Mouse (Mus musculus): ENCODE measurements around the gene Spopl. TPM values are rescaled to one million over a fixed set of nuclear protein-coding genes. Genes with fewer than 3 reads are reported as not detected.
"Not testable (repeated sequence)": the region's sequence is repeated elsewhere in the genome, so short reads cannot be mapped to it uniquely, and the experiment has no call there.

Spopl gene
- polyA plus RNA-seq, 1 experiment from 2014 or later = 8.5 TPM

GRCm38 (mm10) chr2:23547220-23547619, 24.7 kb downstream of the Spopl start:
- Histone ChIP-seq H3K9ac (no peak overlapping the region), H3K27me3 (no peaks in the 10 kb centered on the region), H3K4me1 (replicated peaks) (peaks cover 9% of the 10 kb centered on the region; the same call in 1 of the 2 replicates), H3K27ac (replicated peaks) (no peak overlapping the region), H3K4me3 (no peak overlapping the region), H3K4me2 (no peak overlapping the region), H3K9me3 (no peaks in the 10 kb centered on the region), H3K36me3 (no peaks in the 10 kb centered on the region)
- WGBS = 100% methylated on average over 1 of the region's 1 CpGs
- no peak for ATAC-seq (ENCODE audit: low read depth)

- Histone ChIP-seq H3K4me2 (no peak overlapping the region), H3K4me1 (replicated peaks) (no peaks in the 10 kb centered on the region), H3K27ac (replicated peaks) (no peak overlapping the region), H3K27me3 (no peaks in the 10 kb centered on the region), H3K4me3 (no peak overlapping the region), H3K9ac (no peak overlapping the region), H3K36me3 (peaks cover 7% of the 10 kb centered on the region; the same call in 1 of the 2 replicates), H3K9me3 (no peaks in the 10 kb centered on the region)
- WGBS = 89% methylated on average over 4 of the region's 4 CpGs
- ATAC-seq (ENCODE audit: low read depth) = no peak
Observed at GRCm38 (mm10) chr2:23539967-23540366, 31.9 kb downstream of the Spopl start.

GRCm38 (mm10) chr2:23527717-23528116, 44.2 kb downstream of the Spopl start:
- ATAC-seq (ENCODE audit: low read depth) = not testable (repeated sequence)
- 96% methylated on average over 2 of the region's 2 CpGs for WGBS

GRCm38 (mm10) chr2:23505141-23505540, 66.8 kb downstream of the Spopl start:
- H3K27me3 ChIP-seq = no peaks in the 10 kb centered on the region
- WGBS = 96% methylated on average over 3 of the region's 3 CpGs
- peaks cover 18% of the 10 kb centered on the region for H3K36me3 ChIP-seq
- no peaks in the 10 kb centered on the region for H3K9me3 ChIP-seq
- H3K4me2 ChIP-seq = no peak overlapping the region
- H3K27ac ChIP-seq (replicated peaks) = no peak overlapping the region
- no peak overlapping the region for H3K4me3 ChIP-seq
- no peaks in the 10 kb centered on the region for H3K4me1 ChIP-seq (replicated peaks)
- H3K9ac ChIP-seq = no peak overlapping the region
- no peak for ATAC-seq (ENCODE audit: low read depth)

More at GRCm38 (mm10) chr2:23527717-23528116, 44.2 kb downstream of the Spopl start:
- not testable (repeated sequence) for H3K9me3 ChIP-seq; H3K27ac ChIP-seq (replicated peaks); H3K4me3 ChIP-seq; H3K4me2 ChIP-seq; H3K27me3 ChIP-seq; H3K4me1 ChIP-seq (replicated peaks); H3K9ac ChIP-seq
- H3K36me3 ChIP-seq = peaks cover 54% of the 10 kb centered on the region

- Histone ChIP-seq H3K27ac (replicated peaks) (no peak overlapping the region), H3K4me3 (no peak overlapping the region), H3K4me1 (replicated peaks) (no peaks in the 10 kb centered on the region), H3K4me2 (no peak overlapping the region), H3K27me3 (no peaks in the 10 kb centered on the region), H3K9me3 (no peaks in the 10 kb centered on the region), H3K9ac (no peak overlapping the region), H3K36me3 (no peaks in the 10 kb centered on the region)
- WGBS = 76% methylated on average over 1 of the region's 1 CpGs
- no peak for ATAC-seq (ENCODE audit: low read depth)
Observed at GRCm38 (mm10) chr2:23481715-23482114, 90.2 kb downstream of the Spopl start.

GRCm38 (mm10) chr2:23467471-23467870, 104.4 kb downstream of the Spopl start:
- 76% methylated on average over 1 of the region's 1 CpGs for WGBS
- H3K27ac ChIP-seq (replicated peaks) = no peak overlapping the region
- H3K36me3 ChIP-seq = no peaks in the 10 kb centered on the region
- H3K9ac ChIP-seq = no peak overlapping the region
- H3K4me2 ChIP-seq = no peak overlapping the region
- no peaks in the 10 kb centered on the region for H3K4me1 ChIP-seq (replicated peaks)
- H3K9me3 ChIP-seq = no peaks in the 10 kb centered on the region
- H3K4me3 ChIP-seq = no peak overlapping the region
- no peaks in the 10 kb centered on the region for H3K27me3 ChIP-seq
- no peak for ATAC-seq (ENCODE audit: low read depth)

- no peak overlapping the region for H3K9ac ChIP-seq
- H3K4me1 ChIP-seq (replicated peaks) = no peaks in the 10 kb centered on the region
- no peaks in the 10 kb centered on the region for H3K27me3 ChIP-seq
- H3K27ac ChIP-seq (replicated peaks) = no peak overlapping the region
- H3K4me3 ChIP-seq = no peak overlapping the region
- H3K9me3 ChIP-seq = no peaks in the 10 kb centered on the region
- no peak overlapping the region for H3K4me2 ChIP-seq
- H3K36me3 ChIP-seq = no peaks in the 10 kb centered on the region
- no peak for ATAC-seq (ENCODE audit: low read depth)
Observed at GRCm38 (mm10) chr2:23457452-23457851, 114.5 kb downstream of the Spopl start.

Data from neural tube, embryonic 13.5 days (tissue).